Mouse (Mus musculus) 3T3-L1 (cell line): ENCODE results near the gene Sult2b1.

ENCODE experiments used
- DNase-seq: peaks from one replicate; pipeline ENCODE4 v3.0.0-alpha.2; 2015; ENCODE audit warnings: low read depth, low spot score

The Sult2b1 gene

GRCm38 (mm10) chr7:45784524-45785372, at the start of gene Sult2b1:
Gene Sult2b1 (minus strand): TSS chr7:45784669.
- no peak for DNase-seq

DNA sequence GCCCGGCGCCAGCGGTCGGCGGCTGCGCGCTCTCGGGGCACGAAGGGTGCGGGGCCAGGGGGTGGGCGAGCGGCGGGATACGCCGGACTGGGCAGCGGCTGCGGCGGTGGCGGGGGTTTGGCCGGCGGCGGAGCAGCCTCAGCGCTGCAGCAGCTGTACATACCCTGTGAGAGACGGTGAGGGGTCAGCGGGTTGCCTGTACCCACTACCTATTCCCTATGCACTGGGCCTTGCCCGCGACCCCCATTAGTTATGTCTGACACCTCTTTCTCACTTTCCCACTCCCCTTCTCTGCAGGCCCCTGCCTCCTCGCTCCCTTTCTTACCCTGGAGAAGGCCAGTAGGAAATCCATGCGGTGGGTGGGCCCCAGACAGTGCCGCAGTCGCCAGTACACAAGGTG, 49.5 kb upstream of the Sult2b1 start:
- no peak for DNase-seq

- DNase-seq = no peak
Measured at GRCm38 (mm10) chr7:45833148-45833790, 48.8 kb upstream of the Sult2b1 start.

GRCm38 (mm10) chr7:45832428-45832827, 48.0 kb upstream of the Sult2b1 start:
- DNase-seq = no peak

DNA sequence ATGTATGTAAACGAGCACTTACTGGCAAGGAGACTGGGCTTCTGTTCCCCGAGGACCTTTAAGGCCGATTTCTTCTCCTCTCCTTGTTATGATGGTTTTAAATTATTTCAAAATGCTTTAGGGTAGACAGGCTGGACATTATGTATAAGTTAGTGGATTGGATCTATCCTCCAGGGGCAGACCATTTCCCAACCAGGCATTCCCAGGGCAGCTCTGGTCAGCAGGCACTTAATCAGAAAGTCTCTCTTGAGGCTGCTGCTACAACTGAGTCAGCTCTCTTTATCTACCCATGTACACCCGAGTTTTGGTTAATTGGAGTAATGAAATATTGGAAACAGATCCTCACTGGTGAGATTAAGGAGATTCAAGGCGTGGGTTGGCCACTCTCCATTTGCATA, 46.7 kb upstream of the Sult2b1 start:
- DNase-seq = peak; percentile 49

GRCm38 (mm10) chr7:45830427-45831127, 46.1 kb upstream of the Sult2b1 start, which contains the start of gene Grwd1:
Gene Grwd1 (minus strand): TSS chr7:45830944.
- DNase-seq = peak; percentile 94

GRCm38 (mm10) chr7:45826631-45827030, 42.2 kb upstream of the Sult2b1 start:
- DNase-seq = no peak

- no peak for DNase-seq
Measured at GRCm38 (mm10) chr7:45824598-45824997, 40.1 kb upstream of the Sult2b1 start, which contains the start of gene Kcnj14. Gene Kcnj14 (minus strand): TSS chr7:45824782.

DNA sequence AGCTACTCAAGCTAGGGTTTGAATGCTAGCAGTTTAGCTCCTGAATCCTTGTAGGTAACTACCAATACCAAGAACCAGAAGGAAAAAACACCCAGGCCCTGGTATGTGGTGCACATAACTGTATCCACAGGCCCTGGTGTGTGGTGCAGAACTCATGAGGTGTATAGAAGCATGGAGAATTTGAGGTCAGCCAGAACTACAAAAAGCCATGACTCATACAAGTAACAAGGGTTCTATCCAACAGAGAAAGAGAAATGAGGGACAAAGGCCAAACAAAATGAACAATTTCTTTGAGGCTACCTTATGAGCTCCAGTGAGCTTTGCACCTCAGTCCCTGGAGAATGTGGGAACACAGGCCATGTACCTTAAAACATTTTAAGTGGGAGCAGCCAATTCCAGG, 36.4 kb upstream of the Sult2b1 start:
- peak; percentile 72 for DNase-seq

DNA sequence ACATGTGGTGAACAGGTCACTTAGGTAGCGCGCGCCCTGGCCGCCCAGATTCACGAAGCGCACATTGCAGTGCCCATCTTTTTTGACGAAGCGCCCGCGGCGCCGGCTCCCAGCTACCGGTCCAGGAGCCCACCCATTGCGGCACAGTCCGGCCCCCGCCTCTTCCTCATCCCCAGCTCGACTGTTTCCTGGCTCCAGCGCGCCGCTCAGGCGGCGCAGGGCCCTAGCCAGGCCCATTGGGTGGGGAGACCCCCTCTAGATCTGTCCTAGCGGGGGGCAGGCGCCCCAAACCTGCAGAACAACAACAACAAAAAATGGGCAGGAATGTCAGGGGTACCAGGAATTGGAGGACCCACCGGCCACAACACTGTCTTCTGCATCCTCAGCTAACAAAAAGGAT, 35.4 kb upstream of the Sult2b1 start:
- no peak for DNase-seq

DNA sequence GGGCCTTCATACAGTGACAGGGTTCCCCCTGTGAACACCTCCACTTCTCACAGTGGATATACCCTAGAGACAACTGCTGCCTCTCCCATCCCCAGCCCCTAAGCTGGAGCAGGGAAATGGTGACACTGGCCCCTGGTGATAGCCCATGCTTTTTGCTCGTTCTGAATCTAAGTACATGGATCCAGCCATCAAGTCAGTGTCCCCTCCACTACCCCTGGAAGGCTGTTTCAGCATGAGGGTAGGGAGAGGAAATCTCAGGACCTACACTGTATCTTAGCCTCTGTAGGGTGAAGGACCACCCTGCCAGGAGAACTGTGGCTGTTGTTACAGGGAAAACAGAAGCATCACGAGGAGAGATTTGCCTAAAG, 31.5 kb upstream of the Sult2b1 start:
- DNase-seq = no peak

DNA sequence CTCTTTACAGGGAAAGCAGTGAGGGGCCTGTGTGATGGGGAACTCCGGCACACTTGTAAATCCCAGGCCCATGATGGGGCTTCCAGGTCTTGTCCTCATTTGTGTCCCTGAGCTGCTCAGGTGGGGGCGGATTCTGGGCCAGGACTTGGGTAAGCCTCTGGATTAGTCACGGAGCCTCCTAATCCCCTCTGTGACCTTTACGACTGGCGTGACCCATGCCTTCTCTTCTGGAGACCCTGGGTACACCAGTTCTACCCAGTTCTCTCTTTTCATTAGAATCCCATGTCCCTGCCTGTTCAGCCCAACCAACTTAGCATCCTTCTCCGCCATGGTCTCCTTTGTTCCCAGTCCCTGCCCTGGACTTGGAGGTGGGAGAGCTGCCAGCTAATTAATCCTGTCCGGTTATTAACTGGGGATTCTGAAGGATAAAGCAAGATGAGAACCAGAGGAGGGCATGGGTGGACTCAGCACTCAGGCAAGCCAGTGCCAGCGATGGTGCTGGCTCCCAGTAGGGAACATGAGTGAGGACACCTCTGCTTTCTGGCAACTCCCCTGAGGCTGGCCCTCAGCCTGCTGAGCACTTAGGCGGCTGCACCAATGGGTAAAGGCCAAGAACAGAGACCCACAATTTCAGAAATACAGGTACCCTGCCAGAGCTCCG, 31.0 kb upstream of the Sult2b1 start:
- DNase-seq = no peak

DNA sequence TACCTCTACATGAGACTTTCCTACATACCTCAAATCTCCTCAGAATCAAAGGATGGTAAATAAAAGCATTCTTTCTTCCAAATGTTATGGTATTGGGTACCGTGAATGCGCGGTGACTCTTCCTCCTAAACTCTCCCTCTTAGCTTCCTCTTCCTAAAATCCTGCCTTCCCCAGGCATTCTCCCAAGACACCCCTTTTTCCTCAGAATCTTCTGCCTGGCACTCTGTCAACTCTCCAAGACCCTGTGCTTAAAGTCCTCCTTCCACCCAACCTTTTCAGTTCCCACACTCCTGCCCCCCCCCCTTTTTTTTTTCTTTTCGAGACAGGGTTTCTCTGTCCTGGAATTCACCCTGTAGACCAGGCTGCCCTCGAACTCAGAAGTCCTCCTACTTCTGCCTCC, 30.4 kb upstream of the Sult2b1 start:
- DNase-seq = no peak

GRCm38 (mm10) chr7:45813787-45814779, 29.6 kb upstream of the Sult2b1 start, which contains the start of gene Cyth2:
Gene Cyth2 (minus strand): TSS chr7:45814581.
- peak; percentile 99 for DNase-seq

DNA sequence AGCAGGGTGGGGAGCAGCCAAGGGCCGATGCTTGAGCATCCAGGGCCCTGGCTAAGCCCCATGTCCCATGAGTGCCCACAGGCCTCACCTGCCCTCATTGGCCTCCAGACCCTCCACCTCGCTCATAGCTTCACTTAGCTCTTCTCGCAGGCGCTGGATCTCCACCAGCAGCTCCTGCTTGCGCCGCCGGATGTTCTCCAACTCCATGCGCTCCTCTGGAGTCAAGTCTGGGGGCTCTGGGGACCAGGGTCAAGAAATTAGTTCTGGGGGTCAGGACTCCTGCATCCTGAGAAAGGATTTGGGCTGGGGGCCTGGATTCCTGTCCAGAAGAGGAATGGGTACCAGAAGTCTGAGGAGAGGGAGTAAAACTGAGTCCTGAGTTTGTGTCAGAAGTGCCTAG, 28.5 kb upstream of the Sult2b1 start:
- DNase-seq = no peak

- DNase-seq = no peak
Measured at GRCm38 (mm10) chr7:45809276-45810075, 25.0 kb upstream of the Sult2b1 start.

- no peak for DNase-seq
Measured at GRCm38 (mm10) chr7:45808471-45808870, 24.0 kb upstream of the Sult2b1 start.

DNA sequence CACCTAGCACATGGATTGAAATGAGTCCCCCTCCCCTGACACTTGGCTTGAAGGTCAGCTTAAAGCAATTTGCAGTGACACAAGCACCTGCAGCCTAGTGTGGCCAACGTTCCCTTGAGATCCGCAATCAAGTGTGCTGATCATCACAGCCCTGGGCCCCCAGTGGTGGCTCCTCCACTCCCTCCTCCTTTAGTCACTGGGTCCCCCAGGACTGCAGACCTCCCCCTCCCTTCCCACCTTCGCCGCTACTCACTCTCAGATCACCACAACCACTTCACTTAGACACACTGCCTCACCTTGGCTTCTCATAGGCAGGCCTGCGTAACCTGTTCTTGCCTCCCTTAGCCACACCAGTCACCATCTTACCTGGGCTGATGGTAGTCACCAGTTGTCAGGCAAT, 21.5 kb upstream of the Sult2b1 start:
- no peak for DNase-seq

GRCm38 (mm10) chr7:45802551-45802950, 18.1 kb upstream of the Sult2b1 start:
- peak; percentile 84 for DNase-seq

DNA sequence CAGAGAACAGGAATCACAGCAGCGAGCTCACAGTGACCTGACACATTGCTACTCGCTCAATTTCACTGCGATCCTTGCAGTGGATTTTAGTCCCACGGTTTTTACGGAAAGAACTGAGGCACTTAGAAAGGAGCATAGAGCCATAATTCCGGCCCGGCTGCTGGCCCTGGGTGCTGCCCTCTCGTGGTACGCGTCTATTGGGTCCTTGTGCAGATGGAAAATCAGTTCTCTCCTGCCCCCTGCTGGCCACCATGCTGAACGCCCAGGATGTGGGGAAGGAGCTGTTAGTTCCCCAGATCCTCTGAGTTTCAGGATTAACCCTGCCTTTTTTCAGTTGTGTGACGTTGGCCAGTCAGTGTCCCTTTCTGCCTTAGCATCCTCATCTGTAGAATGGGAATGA, 16.9 kb upstream of the Sult2b1 start:
- DNase-seq = peak; percentile 95
